Mouse (Mus musculus): ENCODE results near the gene Setd4. TPM values are rescaled to one million over a fixed set of nuclear protein-coding genes. Genes with fewer than 3 reads are reported as not detected.

Gene Setd4
- polyA plus RNA-seq, 1 experiment from 2014 or later: 7.5 TPM

GRCm38 (mm10) chr16:93608731-93609130 lies 4.9 kb upstream of the Setd4 start:
- Histone ChIP-seq H3K9ac (no peak overlapping the region), H3K9me3 (replicated peaks) (no peaks in the 10 kb centered on the region), H3K27ac (ENCODE audit: poor library complexity, severe bottlenecking) (no peak overlapping the region), H3K27me3 (replicated peaks) (no peaks in the 10 kb centered on the region), H3K4me2 (peak overlapping the region; percentile 74), H3K36me3 (peaks cover 18% of the 10 kb centered on the region), H3K4me3 (peak overlapping the region; percentile 68), H3K4me1 (replicated peaks) (peaks cover 20% of the 10 kb centered on the region)
- 65% methylated on average over 8 of the region's 8 CpGs for WGBS
- ATAC-seq (ENCODE audit: insufficient number of reproducible peaks, low FRiP score): no peak

- Histone ChIP-seq H3K27me3 (replicated peaks) (no peaks in the 10 kb centered on the region), H3K4me1 (replicated peaks) (peaks cover 20% of the 10 kb centered on the region), H3K4me2 (peak overlapping the region; percentile 74), H3K27ac (ENCODE audit: poor library complexity, severe bottlenecking) (0 out of 2 replicates have a peak overlapping the region, but pooled peaks have one; percentile 53), H3K9me3 (replicated peaks) (no peaks in the 10 kb centered on the region), H3K4me3 (peak overlapping the region; percentile 68), H3K9ac (peak overlapping the region; percentile 86), H3K36me3 (peaks cover 18% of the 10 kb centered on the region)
- peak; percentile 78 for ATAC-seq (ENCODE audit: insufficient number of reproducible peaks, low FRiP score)
- WGBS: under 1% methylated on average over 32 of the region's 32 CpGs
These were observed 3.8 kb upstream of the Setd4 start for GRCm38 (mm10) chr16:93607669-93608101.

GRCm38 (mm10) chr16:93606146-93606545 lies 2.3 kb upstream of the Setd4 start:
- Histone ChIP-seq H3K36me3 (peaks cover 12% of the 10 kb centered on the region), H3K4me2 (no peak overlapping the region), H3K27me3 (replicated peaks) (no peaks in the 10 kb centered on the region), H3K4me1 (replicated peaks) (peaks cover 20% of the 10 kb centered on the region), H3K9ac (no peak overlapping the region), H3K4me3 (no peak overlapping the region), H3K9me3 (replicated peaks) (no peaks in the 10 kb centered on the region), H3K27ac (ENCODE audit: poor library complexity, severe bottlenecking) (no peak overlapping the region)
- whole genome bisulfite sequencing: 86% methylated on average over 7 of the region's 7 CpGs
- no peak for ATAC-seq (ENCODE audit: insufficient number of reproducible peaks, low FRiP score)

DNA sequence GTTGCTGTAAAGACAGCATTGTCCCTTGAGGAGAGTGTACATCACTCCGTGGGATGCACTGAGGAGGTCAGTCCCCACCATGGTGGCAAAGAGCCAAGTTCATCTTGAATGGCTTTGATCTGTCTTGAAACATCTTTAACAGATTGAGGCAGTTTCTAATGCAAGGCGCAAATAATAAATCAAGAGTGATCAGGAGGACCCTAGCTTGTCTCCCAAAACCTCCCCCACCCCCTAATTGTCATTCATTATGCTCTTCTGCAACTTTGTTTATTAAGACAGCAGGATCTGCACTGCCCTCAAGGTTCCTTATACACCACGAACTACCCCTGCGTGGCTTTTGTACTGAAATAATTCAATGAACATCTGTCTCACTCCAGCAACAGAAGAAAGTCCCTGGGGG lies 1.7 kb upstream of the Setd4 start, which contains the start of gene Cbr1:
Gene Cbr1, plus strand, starts transcription at position 301 of the 400 bp plus-strand sequence.
- no peak for ATAC-seq (ENCODE audit: insufficient number of reproducible peaks, low FRiP score)
- peak within 1 kb of the TSS; percentile 95 for H3K4me2 ChIP-seq
- H3K27ac ChIP-seq (ENCODE audit: poor library complexity, severe bottlenecking): no peak within 1 kb of the TSS
- peak within 1 kb of the TSS; percentile 60 for H3K4me3 ChIP-seq
- peaks cover 20% of the 10 kb centered on the region for H3K4me1 ChIP-seq (replicated peaks)
- no peaks in the 10 kb centered on the region for H3K27me3 ChIP-seq (replicated peaks)
- H3K9ac ChIP-seq: no peak within 1 kb of the TSS
- H3K36me3 ChIP-seq: peaks cover 8% of the 10 kb centered on the region
- 73% methylated on average over 4 of the region's 4 CpGs for WGBS
- H3K9me3 ChIP-seq (replicated peaks): no peaks in the 10 kb centered on the region

DNA sequence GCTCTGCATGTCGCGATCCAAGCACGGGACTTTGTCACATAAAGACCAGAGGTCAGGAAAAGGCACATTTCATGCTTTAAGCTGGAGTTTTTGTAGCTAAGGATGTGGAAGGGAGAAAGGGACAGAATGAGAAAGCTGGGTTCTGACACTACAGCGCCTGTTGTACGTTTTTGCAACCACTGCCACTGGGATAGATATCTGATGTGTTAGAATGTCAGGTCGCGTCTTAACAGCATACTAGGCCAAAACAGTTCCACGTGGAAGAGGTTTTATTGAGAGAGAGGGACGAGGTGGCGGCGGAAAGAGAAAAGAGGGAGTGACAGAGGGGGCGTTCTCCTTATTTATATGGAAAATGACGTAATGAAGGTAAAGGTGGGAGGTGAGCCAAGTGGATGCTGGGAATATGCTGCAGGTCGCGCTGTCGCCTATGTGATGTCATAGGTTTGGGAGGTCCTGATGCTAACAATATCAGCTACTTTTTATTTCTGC lies 662 bp upstream of the Setd4 start:
- H3K9me3 ChIP-seq (replicated peaks): no peaks in the 10 kb centered on the region
- ATAC-seq (ENCODE audit: insufficient number of reproducible peaks, low FRiP score): no peak
- peak overlapping the region; percentile 95 for H3K4me2 ChIP-seq
- peaks cover 3% of the 10 kb centered on the region for H3K36me3 ChIP-seq
- WGBS: 5% methylated on average over 16 of the region's 16 CpGs
- H3K4me3 ChIP-seq: peak overlapping the region; percentile 60
- peak overlapping the region; percentile 83; the same call in 1 of the 2 replicates for H3K27ac ChIP-seq (ENCODE audit: poor library complexity, severe bottlenecking)
- peaks cover 20% of the 10 kb centered on the region for H3K4me1 ChIP-seq (replicated peaks)
- H3K9ac ChIP-seq: peak overlapping the region; percentile 72
- no peaks in the 10 kb centered on the region for H3K27me3 ChIP-seq (replicated peaks)

- peaks cover 34% of the 10 kb centered on the region for H3K36me3 ChIP-seq
- no peaks in the 10 kb centered on the region for H3K9me3 ChIP-seq (replicated peaks)
- H3K27me3 ChIP-seq (replicated peaks): no peaks in the 10 kb centered on the region
- 82% methylated on average over 6 of the region's 6 CpGs for WGBS
- H3K4me2 ChIP-seq: no peak overlapping the region
- H3K9ac ChIP-seq: no peak overlapping the region
- no peak for ATAC-seq (ENCODE audit: insufficient number of reproducible peaks, low FRiP score)
- H3K4me3 ChIP-seq: no peak overlapping the region
- H3K27ac ChIP-seq (ENCODE audit: poor library complexity, severe bottlenecking): no peak overlapping the region
- peaks cover 4% of the 10 kb centered on the region for H3K4me1 ChIP-seq (replicated peaks)
These were observed 4.4 kb downstream of the Setd4 start for GRCm38 (mm10) chr16:93599461-93599860.

GRCm38 (mm10) chr16:93597551-93597950 lies 6.3 kb downstream of the Setd4 start:
- H3K27me3 ChIP-seq (replicated peaks): no peaks in the 10 kb centered on the region
- H3K9me3 ChIP-seq (replicated peaks): no peaks in the 10 kb centered on the region
- no peak overlapping the region for H3K4me2 ChIP-seq
- H3K4me1 ChIP-seq (replicated peaks): no peaks in the 10 kb centered on the region
- H3K27ac ChIP-seq (ENCODE audit: poor library complexity, severe bottlenecking): no peak overlapping the region
- H3K9ac ChIP-seq: no peak overlapping the region
- WGBS: 90% methylated on average over 9 of the region's 9 CpGs
- H3K4me3 ChIP-seq: no peak overlapping the region
- H3K36me3 ChIP-seq: peaks cover 47% of the 10 kb centered on the region
- ATAC-seq (ENCODE audit: insufficient number of reproducible peaks, low FRiP score): no peak

DNA sequence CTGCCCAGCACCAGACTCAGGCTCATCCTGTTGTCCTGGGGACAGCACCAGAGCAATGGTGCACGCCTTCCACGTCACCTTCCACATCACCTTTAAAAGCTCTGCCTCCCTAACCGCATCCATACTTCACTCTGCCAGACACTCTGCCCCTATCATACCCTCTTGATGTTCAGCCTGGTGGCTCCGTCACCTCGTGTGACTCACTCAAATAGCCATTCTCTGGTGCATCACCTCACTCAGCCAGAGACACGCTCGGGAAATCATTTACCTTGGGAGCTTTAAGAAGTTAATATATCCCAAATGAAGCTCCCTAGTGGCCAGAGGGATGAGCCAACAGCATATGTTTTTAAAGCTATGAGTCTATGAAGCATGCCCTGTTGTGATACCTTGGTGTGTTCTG lies 7.1 kb downstream of the Setd4 start:
- WGBS: 90% methylated on average over 7 of the region's 7 CpGs
- Histone ChIP-seq H3K36me3 (peaks cover 47% of the 10 kb centered on the region), H3K9ac (no peak overlapping the region), H3K4me3 (no peak overlapping the region), H3K9me3 (replicated peaks) (no peaks in the 10 kb centered on the region), H3K27me3 (replicated peaks) (no peaks in the 10 kb centered on the region), H3K4me1 (replicated peaks) (no peaks in the 10 kb centered on the region), H3K27ac (ENCODE audit: poor library complexity, severe bottlenecking) (no peak overlapping the region), H3K4me2 (no peak overlapping the region)
- no peak for ATAC-seq (ENCODE audit: insufficient number of reproducible peaks, low FRiP score)

DNA sequence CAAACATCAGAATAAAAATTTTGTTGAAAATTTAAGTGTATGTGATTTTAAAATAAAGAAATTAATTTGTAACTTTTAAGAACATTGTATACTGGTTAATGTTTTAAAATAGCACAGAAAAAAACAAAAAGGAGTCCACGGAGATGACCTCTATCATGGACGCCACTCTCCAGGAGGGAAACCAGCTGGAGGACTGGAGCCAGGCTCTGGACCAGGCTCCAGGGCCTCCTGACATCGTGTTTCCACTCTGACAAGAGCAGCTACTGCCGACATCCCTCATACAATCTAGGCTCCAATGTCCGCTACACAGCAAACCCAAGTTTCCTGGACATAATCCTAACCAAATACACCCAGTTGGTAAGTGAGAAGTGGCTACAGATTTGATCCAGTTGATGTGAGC lies 8.1 kb downstream of the Setd4 start:
- 90% methylated on average over 5 of the region's 5 CpGs for WGBS
- Histone ChIP-seq H3K4me1 (replicated peaks) (no peaks in the 10 kb centered on the region), H3K27ac (ENCODE audit: poor library complexity, severe bottlenecking) (no peak overlapping the region), H3K27me3 (replicated peaks) (no peaks in the 10 kb centered on the region), H3K4me3 (no peak overlapping the region), H3K36me3 (peaks cover 49% of the 10 kb centered on the region), H3K9ac (no peak overlapping the region), H3K9me3 (replicated peaks) (no peaks in the 10 kb centered on the region), H3K4me2 (no peak overlapping the region)
- ATAC-seq (ENCODE audit: insufficient number of reproducible peaks, low FRiP score): no peak

- H3K9ac ChIP-seq: no peak overlapping the region
- 90% methylated on average over 10 of the region's 10 CpGs for WGBS
- H3K27ac ChIP-seq (ENCODE audit: poor library complexity, severe bottlenecking): no peak overlapping the region
- no peaks in the 10 kb centered on the region for H3K9me3 ChIP-seq (replicated peaks)
- ATAC-seq (ENCODE audit: insufficient number of reproducible peaks, low FRiP score): no peak
- no peak overlapping the region for H3K4me3 ChIP-seq
- peaks cover 59% of the 10 kb centered on the region for H3K36me3 ChIP-seq
- no peaks in the 10 kb centered on the region for H3K27me3 ChIP-seq (replicated peaks)
- no peaks in the 10 kb centered on the region for H3K4me1 ChIP-seq (replicated peaks)
- H3K4me2 ChIP-seq: no peak overlapping the region
These were observed 9.4 kb downstream of the Setd4 start for GRCm38 (mm10) chr16:93594448-93594847.

- H3K4me1 ChIP-seq (replicated peaks): 0 out of 2 replicates have a peak, but pooled peaks cover under 1% of the 10 kb centered on the region
- H3K27me3 ChIP-seq (replicated peaks): no peaks in the 10 kb centered on the region
- H3K27ac ChIP-seq (ENCODE audit: poor library complexity, severe bottlenecking): no peak overlapping the region
- no peak overlapping the region for H3K4me3 ChIP-seq
- H3K9ac ChIP-seq: no peak overlapping the region
- H3K4me2 ChIP-seq: no peak overlapping the region
- ATAC-seq (ENCODE audit: insufficient number of reproducible peaks, low FRiP score): no peak
- 90% methylated on average over 8 of the region's 8 CpGs for WGBS
- peaks cover 63% of the 10 kb centered on the region for H3K36me3 ChIP-seq
- H3K9me3 ChIP-seq (replicated peaks): no peaks in the 10 kb centered on the region
These were observed 10.5 kb downstream of the Setd4 start for GRCm38 (mm10) chr16:93593406-93593805.

DNA sequence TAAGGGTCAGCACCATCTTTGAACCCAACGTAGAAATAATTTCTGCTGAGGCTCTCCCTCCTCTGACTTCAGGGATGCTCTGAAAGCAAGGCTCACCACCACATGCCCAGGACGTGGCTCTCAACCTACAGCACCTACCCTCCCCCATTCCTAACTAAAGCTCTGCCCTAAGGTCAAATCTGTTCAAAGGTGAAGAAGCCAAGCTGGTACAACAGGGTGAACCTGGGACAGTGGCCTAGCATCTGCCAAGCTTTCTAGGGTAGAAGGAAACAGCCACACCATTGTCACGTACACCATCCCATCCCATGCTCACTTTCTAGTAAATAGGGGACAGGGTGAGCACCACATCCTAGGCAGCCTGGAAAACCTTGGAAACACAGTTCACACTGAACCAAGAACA lies 11.2 kb downstream of the Setd4 start:
- Histone ChIP-seq H3K9ac (no peak overlapping the region), H3K27me3 (replicated peaks) (no peaks in the 10 kb centered on the region), H3K27ac (ENCODE audit: poor library complexity, severe bottlenecking) (no peak overlapping the region), H3K4me3 (no peak overlapping the region), H3K4me1 (replicated peaks) (peaks cover 7% of the 10 kb centered on the region), H3K9me3 (replicated peaks) (no peaks in the 10 kb centered on the region), H3K4me2 (no peak overlapping the region), H3K36me3 (peaks cover 57% of the 10 kb centered on the region)
- no peak for ATAC-seq (ENCODE audit: insufficient number of reproducible peaks, low FRiP score)
- WGBS: 87% methylated on average over 3 of the region's 3 CpGs
